Mouse (Mus musculus): ENCODE measurements around the gene Tet3.

Tet3 gene

GRCm38 (mm10) chr6:83440510-83441258 lies 18.2 kb downstream of the Tet3 start:
- DNase-seq (ENCODE audit: low read depth, low spot score): peak; percentile 66

DNA sequence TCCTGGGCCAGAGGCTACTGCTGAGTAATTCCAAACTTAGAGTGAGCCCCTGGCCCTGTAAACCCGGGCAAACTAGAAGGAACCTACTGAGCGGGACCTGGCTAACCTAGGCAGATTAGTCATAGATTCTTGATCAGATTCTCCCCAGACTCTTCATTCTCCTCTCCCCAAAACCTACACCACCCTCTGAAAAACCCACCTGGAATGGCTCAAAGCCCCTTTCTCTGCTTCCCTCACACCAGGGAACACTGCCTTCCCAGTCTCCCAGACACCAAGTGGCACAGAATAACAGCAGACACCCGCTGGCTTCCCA lies 18.7 kb downstream of the Tet3 start:
- no peak for DNase-seq (ENCODE audit: low read depth, low spot score)

DNA sequence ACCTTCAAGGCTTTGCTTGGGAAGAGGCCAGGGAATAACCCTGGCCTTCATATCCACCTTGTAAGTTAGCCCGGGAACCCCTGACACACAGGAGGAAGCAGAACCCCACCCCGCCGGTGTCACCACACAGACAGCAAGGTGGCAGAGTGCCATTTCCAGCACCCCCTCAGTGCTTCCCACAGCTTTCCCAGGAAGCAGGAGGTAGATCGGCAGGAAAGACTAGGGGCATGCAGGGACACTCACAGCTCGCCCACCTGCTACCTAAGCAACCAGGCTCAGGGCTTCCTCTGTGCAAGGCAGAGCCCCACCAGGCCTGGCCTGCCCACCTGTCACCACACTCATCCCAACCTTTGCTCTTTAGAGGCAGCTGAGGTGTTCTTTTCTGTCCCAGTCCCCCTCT lies 19.1 kb downstream of the Tet3 start:
- no peak for DNase-seq (ENCODE audit: low read depth, low spot score)

DNA sequence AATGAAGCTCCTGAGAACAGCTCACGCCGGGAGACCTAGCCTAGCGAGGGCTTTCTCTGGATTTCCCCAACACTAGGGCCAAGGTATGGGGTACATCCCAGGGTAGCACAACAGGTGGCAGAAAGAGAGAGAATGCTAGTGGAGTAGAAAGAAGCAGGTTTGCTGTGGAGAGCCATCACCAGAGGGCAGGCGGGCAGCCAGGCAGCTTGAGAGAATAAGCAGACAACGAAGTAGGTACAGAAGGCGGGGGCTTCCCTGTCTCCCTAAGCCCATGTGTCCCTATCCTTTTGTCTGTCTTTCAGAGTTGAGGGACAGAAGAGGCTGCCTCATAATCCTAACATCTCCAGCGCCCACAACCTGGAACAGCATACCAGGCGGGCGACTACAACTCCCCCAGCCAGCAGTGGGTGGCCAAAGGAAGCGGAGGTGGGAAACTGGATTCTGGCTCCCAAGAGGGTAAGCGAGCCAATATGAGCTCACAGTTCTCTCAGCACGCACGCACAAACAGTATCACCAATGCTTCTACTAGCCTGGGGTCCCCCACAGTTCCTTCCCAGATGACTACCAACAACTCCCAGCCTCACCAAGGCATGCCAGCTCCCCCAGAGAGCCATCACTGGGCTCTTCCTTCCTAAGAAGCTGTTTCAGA lies 19.6 kb downstream of the Tet3 start:
- no peak for DNase-seq (ENCODE audit: low read depth, low spot score)

DNA sequence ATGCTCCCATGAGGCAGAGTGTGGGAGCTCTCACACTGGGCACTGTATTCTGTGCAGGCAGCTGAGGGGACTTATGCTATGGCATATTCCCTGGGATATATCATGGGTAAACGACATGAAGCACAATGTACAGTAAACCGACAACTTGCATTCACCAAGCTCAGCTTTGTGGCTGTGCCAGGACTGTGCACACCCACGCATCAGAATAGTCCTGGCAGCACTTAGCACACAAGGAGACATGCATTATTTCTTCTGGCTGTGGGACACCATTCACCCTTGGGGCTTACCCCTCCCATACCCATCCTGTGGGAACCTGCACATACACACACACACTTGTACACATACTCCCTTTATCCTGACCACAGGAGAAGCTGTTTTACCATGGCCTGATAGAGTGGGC lies 20.3 kb downstream of the Tet3 start:
- DNase-seq (ENCODE audit: low read depth, low spot score): no peak

- DNase-seq (ENCODE audit: low read depth, low spot score): no peak
Measured at GRCm38 (mm10) chr6:83437802-83438201, 21.1 kb downstream of the Tet3 start.

DNA sequence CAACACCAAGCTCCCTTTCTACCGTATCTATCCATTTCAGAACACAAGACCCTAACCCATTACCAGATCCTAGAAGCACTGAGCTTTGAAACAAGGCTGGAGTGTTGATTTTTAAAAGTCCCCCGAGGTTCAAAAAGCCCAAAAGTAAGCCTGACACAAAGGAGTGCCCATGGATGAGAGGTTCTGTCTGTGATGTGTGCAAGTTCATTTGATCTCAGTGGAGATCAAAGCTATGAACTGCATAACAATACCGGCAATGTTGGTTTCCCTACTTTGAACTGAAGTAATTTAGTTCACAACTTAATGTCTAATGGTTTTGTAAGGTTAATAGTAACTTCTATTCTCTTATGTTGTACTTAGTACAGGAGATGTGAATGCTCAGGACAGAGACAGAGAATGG lies 21.7 kb downstream of the Tet3 start:
- no peak for DNase-seq (ENCODE audit: low read depth, low spot score)

DNA sequence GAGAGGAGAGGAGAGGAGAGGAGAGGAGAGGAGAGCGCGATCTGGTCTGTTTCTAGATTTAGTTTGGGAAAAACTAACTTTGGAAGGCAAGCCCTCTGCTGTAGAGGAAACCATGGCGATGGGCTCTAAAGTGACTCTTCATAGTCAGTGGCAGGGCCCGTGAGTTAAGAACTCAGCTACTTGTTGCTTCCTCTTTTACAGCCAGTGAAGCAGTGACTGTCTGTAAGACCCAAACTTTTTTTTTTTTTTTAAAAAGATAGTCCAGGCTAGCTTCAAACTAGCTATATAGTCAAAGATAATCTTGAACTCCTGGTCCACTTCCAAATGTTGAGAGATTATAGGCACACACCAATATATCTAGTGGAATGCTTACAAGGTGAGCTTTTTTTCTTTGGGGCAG lies 22.3 kb downstream of the Tet3 start:
- DNase-seq (ENCODE audit: low read depth, low spot score): no peak

DNA sequence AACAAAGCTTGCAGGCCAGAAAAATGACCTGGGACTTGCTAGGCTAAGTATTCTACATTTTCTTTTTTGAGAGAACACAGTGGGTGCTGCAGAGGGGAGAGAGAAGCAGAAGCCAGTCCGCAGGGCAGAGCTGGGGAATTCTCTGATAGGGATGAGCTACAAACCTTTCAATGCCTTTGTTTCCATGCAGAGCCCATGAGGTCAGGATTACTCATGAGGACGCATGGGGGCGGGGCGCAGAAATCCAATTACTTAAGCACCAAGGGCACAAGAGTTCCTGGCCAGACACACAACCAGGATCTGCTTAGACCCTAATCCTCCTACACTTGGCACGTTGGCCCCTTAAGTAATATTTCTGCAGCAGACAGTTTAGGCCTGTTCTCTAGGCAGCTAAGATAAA lies 23.7 kb downstream of the Tet3 start:
- DNase-seq (ENCODE audit: low read depth, low spot score): no peak

DNA sequence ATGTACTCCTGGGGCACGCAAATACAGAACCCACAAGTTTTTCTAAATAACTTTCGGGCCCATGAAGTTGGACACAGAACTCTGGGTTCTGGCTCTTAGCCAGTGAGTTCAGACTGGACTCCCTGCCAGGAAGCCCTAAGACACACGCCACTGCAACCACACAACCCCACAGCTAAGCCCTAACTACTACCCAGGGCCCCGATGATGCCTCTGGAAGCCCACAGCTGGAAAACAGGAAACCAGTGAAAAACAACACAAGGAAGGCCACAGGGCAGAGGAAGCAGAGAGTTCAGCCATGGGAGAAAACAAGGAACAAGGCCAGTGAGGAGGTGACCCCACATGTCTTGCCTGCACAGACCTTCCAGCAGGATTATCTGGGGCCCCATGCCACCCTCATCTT lies 25.3 kb downstream of the Tet3 start:
- no peak for DNase-seq (ENCODE audit: low read depth, low spot score)

DNA sequence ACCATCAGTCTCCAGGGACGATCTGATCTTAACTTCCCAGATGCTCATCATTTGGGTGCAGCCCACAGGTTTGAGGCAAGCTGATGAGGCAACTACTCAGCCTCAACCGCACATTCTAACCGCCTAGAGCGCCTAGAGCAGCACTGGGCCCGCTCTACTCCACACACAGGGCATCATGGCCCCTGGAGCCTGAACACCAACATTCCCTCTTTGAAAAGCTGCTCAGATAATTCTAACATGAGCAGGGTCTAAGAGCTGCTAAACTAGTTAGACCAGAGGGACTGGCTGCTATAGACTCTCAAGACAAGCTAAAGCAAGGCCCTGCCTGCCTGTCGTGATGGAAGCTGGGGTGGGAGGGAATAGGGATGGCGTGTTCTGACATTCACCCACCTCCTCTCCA lies 25.9 kb downstream of the Tet3 start:
- DNase-seq (ENCODE audit: low read depth, low spot score): no peak

DNA sequence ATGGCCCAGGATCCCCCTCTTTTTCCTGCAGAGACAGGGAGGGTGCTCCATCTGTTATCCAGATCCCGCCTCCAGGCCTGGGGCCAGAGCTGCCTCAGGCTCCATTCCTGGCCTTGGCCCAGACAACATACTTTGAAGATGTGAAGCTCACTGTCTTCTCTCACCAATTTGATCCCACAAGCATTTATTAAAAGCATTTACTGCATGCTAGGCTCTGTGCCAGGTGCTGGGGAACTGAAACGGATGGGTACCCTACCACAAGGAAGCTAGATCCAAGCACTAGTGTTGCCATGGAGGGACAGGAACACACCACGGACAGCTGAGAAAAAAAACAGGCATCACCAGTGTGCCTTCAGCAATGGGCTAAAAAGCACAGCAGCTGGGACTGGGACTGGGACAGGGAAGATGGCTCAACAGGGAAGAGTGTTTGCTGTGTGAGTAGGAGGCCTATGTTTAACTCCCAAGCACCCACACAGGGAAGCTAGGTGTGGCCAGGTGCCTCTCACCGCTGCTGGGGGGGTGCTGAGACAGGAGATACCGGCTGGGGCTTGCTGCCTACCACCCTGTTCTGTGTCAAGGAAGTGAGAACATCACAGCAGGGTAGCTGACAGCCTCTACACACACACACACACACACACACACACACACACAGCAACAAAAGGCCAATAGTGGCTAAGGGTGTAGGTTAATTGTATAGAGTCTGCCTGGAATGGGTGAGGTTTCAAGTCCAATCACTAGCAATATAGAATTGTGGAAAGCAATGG lies 30.7 kb downstream of the Tet3 start:
- DNase-seq (ENCODE audit: low read depth, low spot score): no peak

GRCm38 (mm10) chr6:83427512-83427911 lies 31.4 kb downstream of the Tet3 start:
- DNase-seq (ENCODE audit: low read depth, low spot score): peak; percentile 42

DNA sequence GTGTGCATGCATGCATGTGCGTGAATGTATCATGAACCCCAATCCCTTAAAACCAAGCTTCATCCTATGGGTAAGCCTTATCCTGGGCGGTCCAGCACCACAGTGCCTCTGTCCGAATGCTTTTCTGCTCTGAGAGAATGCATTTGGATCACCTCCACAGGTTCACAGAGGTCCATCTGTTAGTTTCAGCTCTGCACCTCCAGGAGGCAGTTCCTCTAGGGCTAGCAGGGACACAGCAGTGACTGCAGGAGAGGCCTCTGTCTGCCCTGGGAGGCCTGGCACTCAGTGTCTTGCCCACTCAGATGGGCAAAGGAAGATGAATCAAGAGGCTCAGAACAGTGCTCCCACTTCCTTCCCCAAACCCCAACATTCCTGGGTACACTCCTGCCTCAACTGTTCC lies 32.3 kb downstream of the Tet3 start:
- no peak for DNase-seq (ENCODE audit: low read depth, low spot score)

DNA sequence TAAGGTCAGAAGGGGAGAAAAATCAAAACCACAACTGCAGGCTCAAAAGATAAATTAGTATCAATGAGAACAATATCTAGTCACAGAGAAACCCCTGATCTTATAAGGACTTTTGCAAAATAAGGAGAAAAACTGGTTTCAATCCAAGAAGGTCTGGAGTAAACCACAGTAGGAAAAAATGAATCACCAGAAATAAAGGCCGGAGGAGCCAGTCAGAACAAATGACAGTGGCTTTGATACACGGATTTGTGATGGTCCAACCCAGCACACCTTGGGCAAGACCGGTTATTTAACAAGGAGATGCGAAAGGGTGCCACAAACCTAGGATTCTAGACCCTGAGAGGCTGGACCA lies 34.9 kb downstream of the Tet3 start:
- DNase-seq (ENCODE audit: low read depth, low spot score): no peak

DNA sequence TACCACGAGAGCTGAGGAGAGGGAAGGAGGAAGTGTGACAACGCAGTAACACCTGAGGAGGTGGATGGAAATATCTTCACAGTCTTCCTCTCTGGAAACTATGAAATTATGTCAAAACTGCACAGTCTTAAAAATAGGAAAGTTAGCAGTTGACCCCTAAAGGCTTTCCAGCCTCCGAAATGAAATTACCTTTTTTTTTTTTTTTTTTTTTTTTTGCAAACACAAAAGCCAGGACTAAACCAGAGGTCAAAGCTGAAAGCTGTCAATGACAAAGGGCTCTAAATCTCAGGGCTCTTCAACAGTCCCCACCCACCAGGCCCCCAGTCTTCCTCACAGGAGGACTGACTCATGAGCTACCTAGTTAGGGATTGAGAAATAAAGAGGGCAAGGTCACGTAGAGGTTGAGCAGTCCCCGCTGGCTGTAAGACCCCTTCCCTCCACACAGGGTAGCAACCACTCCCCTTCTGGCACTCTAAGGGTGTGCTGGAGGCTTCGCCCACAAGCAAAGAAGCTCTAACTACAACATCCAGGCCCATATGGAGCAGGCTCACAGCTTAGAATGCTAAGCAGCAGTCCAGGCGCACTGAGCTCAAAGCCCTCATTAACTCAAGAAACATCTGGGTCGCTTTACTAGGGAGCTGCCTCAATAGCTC lies 35.4 kb downstream of the Tet3 start:
- no peak for DNase-seq (ENCODE audit: low read depth, low spot score)

DNA sequence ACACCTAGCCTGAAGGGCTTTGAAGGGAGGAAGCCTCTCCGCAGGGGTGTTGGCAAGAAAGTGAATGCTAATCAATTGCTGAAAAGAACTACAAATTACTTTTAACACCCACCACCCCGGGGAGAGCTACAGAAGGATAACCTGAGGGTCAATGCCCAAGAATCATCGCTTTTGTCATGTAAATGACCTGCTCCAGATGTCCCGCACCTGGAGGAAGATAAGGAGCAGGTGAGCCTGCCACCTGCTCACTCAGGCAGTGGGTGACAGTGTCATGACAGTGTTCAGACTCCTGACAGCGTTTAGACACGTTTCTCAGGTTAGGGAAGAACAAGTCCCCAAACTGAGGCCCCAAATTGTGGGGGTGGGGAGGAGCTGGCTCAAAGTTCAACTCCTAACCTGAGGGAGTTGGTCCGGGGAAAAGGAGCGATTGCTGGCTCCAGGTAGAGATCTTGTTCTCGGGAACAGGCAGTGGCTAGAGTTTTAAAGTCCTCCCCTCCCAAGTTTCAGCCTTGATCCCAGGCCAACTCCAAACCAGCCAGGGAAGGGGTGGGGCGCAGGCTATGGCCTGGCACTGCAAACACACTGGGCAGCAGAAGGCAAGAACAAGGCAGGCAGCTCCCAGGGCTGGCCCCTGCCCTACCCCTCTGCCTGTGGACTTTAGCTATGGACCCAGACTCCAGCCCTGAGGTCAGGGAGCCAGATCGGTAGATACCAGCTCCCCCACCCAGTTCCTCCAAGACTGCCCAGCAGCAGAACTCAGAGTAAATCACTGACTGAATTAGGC lies 36.8 kb downstream of the Tet3 start:
- peak; percentile 85 for DNase-seq (ENCODE audit: low read depth, low spot score)

DNA sequence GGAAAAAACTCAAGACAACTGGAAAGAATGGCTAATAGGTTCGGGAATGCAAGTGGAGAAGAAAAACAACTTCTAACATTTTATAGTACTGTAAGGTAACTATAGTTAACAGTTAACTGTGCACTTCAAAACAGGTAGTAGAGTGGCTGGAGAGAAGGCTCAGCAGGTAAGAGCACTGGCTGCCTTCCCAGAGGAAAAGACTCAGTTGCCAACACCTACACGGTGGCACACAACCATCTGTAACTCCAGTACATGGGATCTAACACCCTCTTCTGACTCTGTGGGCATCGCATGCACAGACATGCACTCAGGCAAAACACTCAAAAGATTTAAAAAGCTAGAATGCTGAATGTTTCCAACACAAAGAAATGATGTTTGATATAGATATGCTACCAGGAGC lies 39.4 kb downstream of the Tet3 start:
- DNase-seq (ENCODE audit: low read depth, low spot score): no peak

GRCm38 (mm10) chr6:83417531-83417930 lies 41.4 kb downstream of the Tet3 start:
- DNase-seq (ENCODE audit: low read depth, low spot score): no peak

- DNase-seq (ENCODE audit: low read depth, low spot score): no peak
Measured at GRCm38 (mm10) chr6:83417104-83417502, 41.8 kb downstream of the Tet3 start.

DNA sequence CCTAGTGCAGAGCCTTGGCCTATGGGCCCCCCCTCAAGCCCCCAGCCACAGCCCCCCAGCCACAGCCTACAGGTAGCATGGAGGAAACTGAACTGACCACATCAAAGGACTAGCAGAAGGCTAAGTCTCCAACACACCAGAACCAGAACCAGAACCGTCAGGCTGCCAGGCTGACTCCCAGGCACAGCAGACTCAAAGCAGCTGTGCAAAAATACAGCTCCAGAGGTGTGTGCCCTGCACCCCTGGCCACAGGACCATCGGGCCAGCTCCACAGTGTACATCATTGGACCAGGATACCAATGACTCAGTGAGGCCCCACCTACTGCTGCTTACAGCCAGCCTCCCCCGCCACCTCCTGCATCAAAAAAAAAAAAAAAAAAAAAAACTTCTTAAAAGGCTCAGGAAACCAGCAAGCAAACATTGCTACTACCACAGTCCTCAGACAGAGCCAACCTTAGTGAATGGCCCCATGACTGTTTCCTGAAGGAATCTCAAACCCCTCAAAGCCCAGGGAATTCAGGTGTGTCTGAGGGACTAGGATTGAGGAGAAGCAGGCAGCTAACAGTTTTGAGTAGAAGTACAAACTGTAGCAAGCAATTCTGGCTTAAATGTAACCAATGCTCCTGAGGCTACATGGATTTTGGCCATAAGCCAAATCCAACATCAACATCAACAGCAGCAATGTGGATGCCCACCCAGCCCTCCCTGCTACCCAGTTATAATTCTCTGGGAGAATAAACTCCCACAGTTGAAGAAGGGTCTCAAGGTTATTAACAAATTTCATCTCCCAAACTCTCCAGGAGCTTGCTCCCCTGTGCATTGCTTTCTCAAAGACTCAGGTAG lies 42.4 kb downstream of the Tet3 start:
- no peak for DNase-seq (ENCODE audit: low read depth, low spot score)

Measured in R1 (cell line).